Mouse (Mus musculus): ENCODE measurements around the gene Ttc3.

GRCm38 (mm10) chr16:94441361-94441760 lies 70.9 kb downstream of the Ttc3 start:
- TF ChIP-seq CTCF (IDR thresholded peaks at IDR 0.05; ENCODE audit: control insufficient read depth, insufficient read depth, insufficient read length), result no peak
- no peak for TF ChIP-seq USF1 (IDR thresholded peaks at IDR 0.05; ENCODE audit: low read depth)
- no peak for TF ChIP-seq MAX (IDR thresholded peaks at IDR 0.05)

Measured in C2C12 (cell line).